Mouse (Mus musculus): ENCODE results near the gene Igf1r. TPM values are rescaled to one million over a fixed set of nuclear protein-coding genes. Genes with fewer than 3 reads are reported as not detected.
"Not testable (repeated sequence)": the region's sequence is repeated elsewhere in the genome, so short reads cannot be mapped to it uniquely, and the experiment has no call there.

Igf1r gene
- polyA plus RNA-seq, 1 experiment from 2014 or later: 17.2 TPM

- not testable (repeated sequence) for H3K27me3 ChIP-seq (ENCODE audit: control insufficient read depth, insufficient read depth, low read length); H3K4me1 ChIP-seq (ENCODE audit: control insufficient read depth, insufficient read depth, low read length); ATAC-seq (ENCODE audit: insufficient read depth, low FRiP score, low TSS enrichment); H3K9ac ChIP-seq (ENCODE audit: low read length); DNase-seq (ENCODE audit: low spot score); H3K9me3 ChIP-seq (ENCODE audit: control insufficient read depth, low read length); H3K36me3 ChIP-seq (ENCODE audit: control insufficient read depth, insufficient read depth, low read length); H3K27ac ChIP-seq (ENCODE audit: low read depth, low read length)
- H3K4me3 ChIP-seq (ENCODE audit: low read depth, low read length): 0 out of 2 replicates have a peak overlapping the region, but pooled peaks have one; percentile 15
- peak overlapping the region; percentile 60 for H3K4me2 ChIP-seq (ENCODE audit: low read depth)
- 38% methylated on average over 9 of the region's 9 CpGs for WGBS
These were observed 322.8 kb downstream of the Igf1r start for GRCm38 (mm10) chr7:68275445-68275837.

- Histone ChIP-seq H3K4me3 (ENCODE audit: low read depth, low read length) (peak overlapping the region; percentile 15; the same call in 1 of the 2 replicates), H3K4me1 (ENCODE audit: control insufficient read depth, insufficient read depth, low read length) (peaks cover 7% of the 10 kb centered on the region), H3K27me3 (ENCODE audit: control insufficient read depth, insufficient read depth, low read length) (peaks cover 6% of the 10 kb centered on the region; the same call in 1 of the 2 replicates), H3K9ac (ENCODE audit: low read length) (no peak overlapping the region), H3K9me3 (ENCODE audit: control insufficient read depth, low read length) (no peaks in the 10 kb centered on the region), H3K27ac (ENCODE audit: low read depth, low read length) (no peak overlapping the region), H3K36me3 (ENCODE audit: control insufficient read depth, insufficient read depth, low read length) (no peaks in the 10 kb centered on the region), H3K4me2 (ENCODE audit: low read depth) (peak overlapping the region; percentile 60)
- DNase-seq (ENCODE audit: low spot score): peak; percentile 17
- WGBS: 3% methylated on average over 36 of the region's 36 CpGs
- no peak for ATAC-seq (ENCODE audit: insufficient read depth, low FRiP score, low TSS enrichment)
These were observed 323.5 kb downstream of the Igf1r start for GRCm38 (mm10) chr7:68275838-68276731.

GRCm38 (mm10) chr7:68277054-68277896, 324.6 kb downstream of the Igf1r start:
- no peaks in the 10 kb centered on the region for H3K9me3 ChIP-seq (ENCODE audit: control insufficient read depth, low read length)
- no peaks in the 10 kb centered on the region for H3K36me3 ChIP-seq (ENCODE audit: control insufficient read depth, insufficient read depth, low read length)
- H3K27ac ChIP-seq (ENCODE audit: low read depth, low read length): no peak overlapping the region
- H3K9ac ChIP-seq (ENCODE audit: low read length): no peak overlapping the region
- H3K4me3 ChIP-seq (ENCODE audit: low read depth, low read length): no peak overlapping the region
- 25% methylated on average over 11 of the region's 11 CpGs for WGBS
- no peak overlapping the region for H3K4me2 ChIP-seq (ENCODE audit: low read depth)
- peaks cover 7% of the 10 kb centered on the region for H3K4me1 ChIP-seq (ENCODE audit: control insufficient read depth, insufficient read depth, low read length)
- ATAC-seq (ENCODE audit: insufficient read depth, low FRiP score, low TSS enrichment) (no peak), DNase-seq (ENCODE audit: low spot score) (peak; percentile 38)
- peaks cover 6% of the 10 kb centered on the region; the same call in 1 of the 2 replicates for H3K27me3 ChIP-seq (ENCODE audit: control insufficient read depth, insufficient read depth, low read length)

- Histone ChIP-seq H3K9ac (ENCODE audit: low read length) (no peak overlapping the region), H3K9me3 (ENCODE audit: control insufficient read depth, low read length) (no peaks in the 10 kb centered on the region), H3K36me3 (ENCODE audit: control insufficient read depth, insufficient read depth, low read length) (no peaks in the 10 kb centered on the region), H3K27ac (ENCODE audit: low read depth, low read length) (no peak overlapping the region), H3K4me1 (ENCODE audit: control insufficient read depth, insufficient read depth, low read length) (peaks cover 7% of the 10 kb centered on the region), H3K4me2 (ENCODE audit: low read depth) (no peak overlapping the region), H3K4me3 (ENCODE audit: low read depth, low read length) (no peak overlapping the region), H3K27me3 (ENCODE audit: control insufficient read depth, insufficient read depth, low read length) (peaks cover 6% of the 10 kb centered on the region; the same call in 1 of the 2 replicates)
- ATAC-seq (ENCODE audit: insufficient read depth, low FRiP score, low TSS enrichment) (no peak), DNase-seq (ENCODE audit: low spot score) (no peak)
- WGBS: 63% methylated on average over 4 of the region's 4 CpGs
These were observed 325.3 kb downstream of the Igf1r start for GRCm38 (mm10) chr7:68277897-68278270.

GRCm38 (mm10) chr7:68278385-68278784, 325.8 kb downstream of the Igf1r start:
- H3K9ac ChIP-seq (ENCODE audit: low read length): no peak overlapping the region
- 95% methylated on average over 6 of the region's 6 CpGs for WGBS
- H3K27ac ChIP-seq (ENCODE audit: low read depth, low read length): no peak overlapping the region
- H3K27me3 ChIP-seq (ENCODE audit: control insufficient read depth, insufficient read depth, low read length): peaks cover 6% of the 10 kb centered on the region; the same call in 1 of the 2 replicates
- H3K4me1 ChIP-seq (ENCODE audit: control insufficient read depth, insufficient read depth, low read length): peaks cover 7% of the 10 kb centered on the region
- no peak overlapping the region for H3K4me2 ChIP-seq (ENCODE audit: low read depth)
- no peaks in the 10 kb centered on the region for H3K9me3 ChIP-seq (ENCODE audit: control insufficient read depth, low read length)
- H3K36me3 ChIP-seq (ENCODE audit: control insufficient read depth, insufficient read depth, low read length): no peaks in the 10 kb centered on the region
- no peak overlapping the region for H3K4me3 ChIP-seq (ENCODE audit: low read depth, low read length)
- ATAC-seq (ENCODE audit: insufficient read depth, low FRiP score, low TSS enrichment) (no peak), DNase-seq (ENCODE audit: low spot score) (no peak)

- Histone ChIP-seq H3K36me3 (ENCODE audit: control insufficient read depth, insufficient read depth, low read length) (no peaks in the 10 kb centered on the region), H3K4me3 (ENCODE audit: low read depth, low read length) (no peak overlapping the region), H3K9ac (ENCODE audit: low read length) (no peak overlapping the region), H3K9me3 (ENCODE audit: control insufficient read depth, low read length) (no peaks in the 10 kb centered on the region), H3K27ac (ENCODE audit: low read depth, low read length) (no peak overlapping the region), H3K27me3 (ENCODE audit: control insufficient read depth, insufficient read depth, low read length) (peaks cover 6% of the 10 kb centered on the region; the same call in 1 of the 2 replicates), H3K4me2 (ENCODE audit: low read depth) (no peak overlapping the region), H3K4me1 (ENCODE audit: control insufficient read depth, insufficient read depth, low read length) (peaks cover 7% of the 10 kb centered on the region)
- WGBS: 75% methylated on average over 6 of the region's 6 CpGs
- DNase-seq (ENCODE audit: low spot score): no peak
- no peak for ATAC-seq (ENCODE audit: insufficient read depth, low FRiP score, low TSS enrichment)
These were observed 326.3 kb downstream of the Igf1r start for GRCm38 (mm10) chr7:68278908-68279307.

GRCm38 (mm10) chr7:68279481-68279880, 326.9 kb downstream of the Igf1r start:
- ATAC-seq (ENCODE audit: insufficient read depth, low FRiP score, low TSS enrichment) (no peak), DNase-seq (ENCODE audit: low spot score) (no peak)
- H3K9me3 ChIP-seq (ENCODE audit: control insufficient read depth, low read length): no peaks in the 10 kb centered on the region
- H3K4me1 ChIP-seq (ENCODE audit: control insufficient read depth, insufficient read depth, low read length): peaks cover 7% of the 10 kb centered on the region
- no peak overlapping the region for H3K9ac ChIP-seq (ENCODE audit: low read length)
- no peaks in the 10 kb centered on the region for H3K36me3 ChIP-seq (ENCODE audit: control insufficient read depth, insufficient read depth, low read length)
- H3K27ac ChIP-seq (ENCODE audit: low read depth, low read length): no peak overlapping the region
- 90% methylated on average over 7 of the region's 7 CpGs for whole genome bisulfite sequencing
- no peak overlapping the region for H3K4me2 ChIP-seq (ENCODE audit: low read depth)
- no peak overlapping the region for H3K4me3 ChIP-seq (ENCODE audit: low read depth, low read length)
- H3K27me3 ChIP-seq (ENCODE audit: control insufficient read depth, insufficient read depth, low read length): peaks cover 6% of the 10 kb centered on the region; the same call in 1 of the 2 replicates

- ATAC-seq (ENCODE audit: insufficient read depth, low FRiP score, low TSS enrichment): no peak
These were observed 327.8 kb downstream of the Igf1r start for GRCm38 (mm10) chr7:68280352-68280869.

More at GRCm38 (mm10) chr7:68280352-68280869, 327.8 kb downstream of the Igf1r start:
- Histone ChIP-seq H3K36me3 (ENCODE audit: control insufficient read depth, insufficient read depth, low read length) (no peaks in the 10 kb centered on the region), H3K27ac (ENCODE audit: low read depth, low read length) (no peak overlapping the region), H3K4me3 (ENCODE audit: low read depth, low read length) (no peak overlapping the region), H3K27me3 (ENCODE audit: control insufficient read depth, insufficient read depth, low read length) (peaks cover 6% of the 10 kb centered on the region; the same call in 1 of the 2 replicates), H3K9me3 (ENCODE audit: control insufficient read depth, low read length) (no peaks in the 10 kb centered on the region), H3K4me1 (ENCODE audit: control insufficient read depth, insufficient read depth, low read length) (peaks cover 7% of the 10 kb centered on the region), H3K4me2 (ENCODE audit: low read depth) (no peak overlapping the region), H3K9ac (ENCODE audit: low read length) (no peak overlapping the region)
- no peak for DNase-seq (ENCODE audit: low spot score)
- 93% methylated on average over 19 of the region's 19 CpGs for WGBS
